Mouse (Mus musculus): ENCODE results near the gene Gm28729.
A peak's percentile ranks its signal among the peaks of the same experiment; 100 is the strongest.
"Not testable (repeated sequence)": the region's sequence is repeated elsewhere in the genome, so short reads cannot be mapped to it uniquely, and the experiment has no call there.

Gm28729 gene

GRCm38 (mm10) chr9:96524972-96525506, at the start of gene Gm28729:
Gm28729 (minus strand) TSS chr9:96525264.
- DNase-seq: no peak

- DNase-seq: no peak
Observed at GRCm38 (mm10) chr9:96573252-96573651, 48.2 kb upstream of the Gm28729 start.

GRCm38 (mm10) chr9:96572754-96573153, 47.7 kb upstream of the Gm28729 start:
- DNase-seq: no peak

- DNase-seq: peak in 1 of 2 experiments; percentile 38
Observed at GRCm38 (mm10) chr9:96566470-96566996, 41.5 kb upstream of the Gm28729 start.

GRCm38 (mm10) chr9:96563501-96563900, 38.4 kb upstream of the Gm28729 start:
- DNase-seq: no peak

- no peak for DNase-seq
Observed at GRCm38 (mm10) chr9:96559148-96559547, 34.1 kb upstream of the Gm28729 start.

- no peak for DNase-seq
Observed at GRCm38 (mm10) chr9:96558594-96558993, 33.5 kb upstream of the Gm28729 start.

GRCm38 (mm10) chr9:96554095-96554494, 29.0 kb upstream of the Gm28729 start:
- DNase-seq: no peak

GRCm38 (mm10) chr9:96545410-96545809, 20.3 kb upstream of the Gm28729 start:
- DNase-seq: no peak

- peak; percentile 72 to 73 for DNase-seq
Observed at GRCm38 (mm10) chr9:96543643-96544640, 18.9 kb upstream of the Gm28729 start.

GRCm38 (mm10) chr9:96538916-96539315, 13.9 kb upstream of the Gm28729 start:
- peak; percentile 20 to 49 for DNase-seq

- no peak for DNase-seq
Observed at GRCm38 (mm10) chr9:96537615-96537919, 12.5 kb upstream of the Gm28729 start.

GRCm38 (mm10) chr9:96536895-96537614, 12.0 kb upstream of the Gm28729 start:
- DNase-seq: peak; percentile 68 to 72

- not testable (repeated sequence) for DNase-seq
Observed at GRCm38 (mm10) chr9:96536093-96536492, 11.0 kb upstream of the Gm28729 start.

- DNase-seq: no peak
Observed at GRCm38 (mm10) chr9:96535431-96535830, 10.4 kb upstream of the Gm28729 start.

- no peak for DNase-seq
Observed at GRCm38 (mm10) chr9:96534256-96534655, 9.2 kb upstream of the Gm28729 start.

- no peak for DNase-seq
Observed at GRCm38 (mm10) chr9:96533476-96533875, 8.4 kb upstream of the Gm28729 start.

- no peak for DNase-seq
Observed at GRCm38 (mm10) chr9:96532531-96532930, 7.5 kb upstream of the Gm28729 start.

GRCm38 (mm10) chr9:96530674-96531081, 5.6 kb upstream of the Gm28729 start:
- peak; percentile 41 to 67 for DNase-seq

GRCm38 (mm10) chr9:96529961-96530673, 5.1 kb upstream of the Gm28729 start:
- no peak for DNase-seq

- DNase-seq: peak in 1 of 2 experiments; percentile 3
Observed at GRCm38 (mm10) chr9:96526011-96526410, 947 bp upstream of the Gm28729 start.

GRCm38 (mm10) chr9:96523148-96523547, 1.9 kb downstream of the Gm28729 start:
- no peak for DNase-seq

- DNase-seq: not testable (repeated sequence)
Observed at GRCm38 (mm10) chr9:96521574-96521973, 3.5 kb downstream of the Gm28729 start.

All from lung, postnatal 4 days (tissue).